In the genomic region with DNA sequence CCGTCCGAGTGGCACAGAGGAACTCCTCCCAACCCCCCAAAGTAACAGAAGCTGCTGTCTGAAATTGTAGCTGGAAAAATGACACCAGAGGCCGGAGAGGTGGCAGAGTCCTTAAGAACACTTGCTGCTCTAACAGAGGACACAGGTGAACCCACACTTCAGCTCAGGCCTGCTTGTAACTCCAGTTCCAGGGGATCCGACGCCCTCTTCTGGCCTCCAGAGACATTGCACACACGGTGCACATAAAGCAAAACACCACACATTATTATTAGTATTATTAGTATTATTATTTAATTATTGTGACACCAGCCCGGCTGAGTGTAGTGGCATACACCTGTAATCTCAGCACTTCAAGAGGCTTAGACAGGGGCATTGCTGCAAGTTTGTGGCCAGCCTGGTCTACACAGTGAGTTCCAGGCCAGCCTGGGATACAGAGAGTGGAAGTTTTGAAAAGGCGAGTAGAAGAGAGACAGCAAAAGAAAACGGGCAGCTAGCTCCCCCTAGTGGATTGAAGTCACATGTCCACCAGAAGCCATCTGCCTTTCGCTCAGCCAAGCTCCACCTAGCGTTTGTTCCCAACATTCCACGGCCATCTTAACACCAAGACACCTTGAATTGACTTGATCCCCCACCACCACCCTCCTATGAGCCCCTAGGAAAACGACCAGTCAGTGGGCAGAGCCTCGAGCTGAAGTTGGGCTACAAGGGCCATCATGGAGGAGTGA, we compare ENCODE assay signal across 8 mouse cellular contexts. TPM values are rescaled to one million over a fixed set of nuclear protein-coding genes. Genes with fewer than 3 reads are reported as not detected.
DNase-seq lines count a peak whose midpoint lies in the region; ATAC-seq and TF ChIP-seq lines count a peak whose summit lies in the region.

No protein-coding gene starts in this region.

- H3K36me3 ChIP-seq in embryonic facial prominence, embryonic 10.5 days (replicated peaks), result no peaks in the 10 kb centered on the region
- H3K36me3 ChIP-seq in intestine, postnatal 0 days (ENCODE audit: control insufficient read depth, insufficient read depth), result no peaks in the 10 kb centered on the region
- H3K36me3 ChIP-seq in limb, embryonic 10.5 days, result no peaks in the 10 kb centered on the region
- no peaks in the 10 kb centered on the region for H3K36me3 ChIP-seq in midbrain, embryonic 13.5 days

- H3K27me3 ChIP-seq in embryonic facial prominence, embryonic 10.5 days (replicated peaks; ENCODE audit: low read depth, poor library complexity, severe bottlenecking), result peaks cover 5% of the 10 kb centered on the region; the same call in 1 of the 2 replicates
- H3K27me3 ChIP-seq in intestine, postnatal 0 days (replicated peaks; ENCODE audit: control insufficient read depth, insufficient read depth, low read length), result no peaks in the 10 kb centered on the region
- H3K27me3 ChIP-seq in limb, embryonic 10.5 days (ENCODE audit: low read depth, poor library complexity, severe bottlenecking), result peaks cover 10% of the 10 kb centered on the region
- H3K27me3 ChIP-seq in midbrain, embryonic 13.5 days, result no peaks in the 10 kb centered on the region

- no peaks in the 10 kb centered on the region for H3K9me3 ChIP-seq in embryonic facial prominence, embryonic 10.5 days
- H3K9me3 ChIP-seq in intestine, postnatal 0 days (ENCODE audit: control insufficient read depth), result no peaks in the 10 kb centered on the region
- H3K9me3 ChIP-seq in limb, embryonic 10.5 days (replicated peaks), result no peaks in the 10 kb centered on the region
- no peaks in the 10 kb centered on the region for H3K9me3 ChIP-seq in midbrain, embryonic 13.5 days

- H3K4me1 ChIP-seq in embryonic facial prominence, embryonic 10.5 days, result peaks cover 47% of the 10 kb centered on the region
- H3K4me1 ChIP-seq in intestine, postnatal 0 days (replicated peaks; ENCODE audit: control insufficient read depth, insufficient read depth, low read length), result peaks cover 6% of the 10 kb centered on the region
- H3K4me1 ChIP-seq in limb, embryonic 10.5 days, result peaks cover 36% of the 10 kb centered on the region
- peaks cover 21% of the 10 kb centered on the region for H3K4me1 ChIP-seq in midbrain, embryonic 13.5 days (replicated peaks)

- ATAC-seq in granulocyte monocyte progenitor cell, adult 5-6 weeks (replicated peaks; ENCODE audit: poor library complexity, severe bottlenecking), result peak; percentile 31
- ATAC-seq in intestine, postnatal 0 days, result peak; percentile 29; the same call in 1 of the 2 replicates
- ATAC-seq in midbrain, embryonic 13.5 days, result peak; percentile 29; the same call in 1 of the 2 replicates

- H3K4me3 ChIP-seq in embryonic facial prominence, embryonic 10.5 days, result peak overlapping the region; percentile 70
- no peak overlapping the region for H3K4me3 ChIP-seq in intestine, postnatal 0 days (ENCODE audit: low read depth, low read length)
- peak overlapping the region; percentile 64; the same call in 1 of the 2 replicates for H3K4me3 ChIP-seq in limb, embryonic 10.5 days
- H3K4me3 ChIP-seq in midbrain, embryonic 13.5 days (replicated peaks), result peak overlapping the region; percentile 61

- H3K9ac ChIP-seq in intestine, postnatal 0 days (ENCODE audit: low read depth, low read length), result no peak overlapping the region
- H3K9ac ChIP-seq in midbrain, embryonic 13.5 days (replicated peaks), result no peak overlapping the region

- H3K27ac ChIP-seq in embryonic facial prominence, embryonic 10.5 days (replicated peaks), result no peak overlapping the region
- no peak overlapping the region for H3K27ac ChIP-seq in intestine, postnatal 0 days (ENCODE audit: low read depth, low read length)
- H3K27ac ChIP-seq in limb, embryonic 10.5 days, result no peak overlapping the region; the same call in 1 of the 2 replicates
- H3K27ac ChIP-seq in midbrain, embryonic 13.5 days, result peak overlapping the region; percentile 77

- peak; percentile 63 for DNase-seq in 3134 (ENCODE audit: extremely low read depth, insufficient read length, low spot score)
- peak; percentile 84 for DNase-seq in adrenal gland, postnatal 10 days
- DNase-seq in embryonic facial prominence, embryonic 10.5 days (ENCODE audit: low spot score), result peak; percentile 85
- peak; percentile 79 for DNase-seq in limb, embryonic 10.5 days (ENCODE audit: low spot score)
- DNase-seq in spleen, adult 18-20 months, result peak; percentile 57 to 72

- peak; percentile 98 for TF ChIP-seq CTCF in intestine, postnatal 0 days (IDR thresholded peaks at IDR 0.05; ENCODE audit: low read depth)

- 26% methylated on average over 14 of the region's 14 CpGs for WGBS in embryonic facial prominence, embryonic 10.5 days
- WGBS in intestine, postnatal 0 days, result 26% methylated on average over 14 of the region's 14 CpGs
- 25% methylated on average over 14 of the region's 14 CpGs for WGBS in limb, embryonic 10.5 days
- WGBS in midbrain, embryonic 13.5 days, result 27% methylated on average over 14 of the region's 14 CpGs

- H3K4me2 ChIP-seq in intestine, postnatal 0 days (replicated peaks; ENCODE audit: low read depth), result peak overlapping the region; percentile 76
- peak overlapping the region; percentile 89 for H3K4me2 ChIP-seq in midbrain, embryonic 13.5 days (replicated peaks)

RNA-seq across cellular contexts. Expression of gene Tldc1, which starts 1.0 kb away (rescaled TPM):
- total RNA-seq in adrenal gland, postnatal 10 days (2021), result 10 to 100 TPM in 1 of 2 experiments, 1 to 10 TPM in 1; 8.7 to 12.0 TPM
- polyA plus RNA-seq in embryonic facial prominence, embryonic 10.5 days (2016; fragmentation: Nextera tagmentation; extraction: Ambion mirVana), result 12.8 and 14.5 TPM in 2 replicates
- 7.5 and 11.2 TPM in 2 replicates for total RNA-seq in granulocyte monocyte progenitor cell, adult 5-6 weeks (2014; fragmentation: Nextera tagmentation)
- total RNA-seq in granulocyte monocyte progenitor cell, adult 5-6 weeks (2017), result 2.2 and 3.9 TPM in 2 replicates
- polyA plus RNA-seq in intestine, postnatal 0 days (2015; fragmentation: Nextera tagmentation; extraction: Ambion mirVana), result 7.7 and 8.4 TPM in 2 replicates
- polyA plus RNA-seq in limb, embryonic 10.5 days (2016; fragmentation: Nextera tagmentation; extraction: Ambion mirVana), result 13.1 and 14.6 TPM in 2 replicates
- 10.9 and 11.0 TPM in 2 replicates for polyA plus RNA-seq in midbrain, embryonic 13.5 days (2015; fragmentation: Nextera tagmentation; extraction: Ambion mirVana)
